Mouse (Mus musculus) cortical plate, adult 2 months (tissue): ENCODE measurements at regions not wholly inside any gene's neighbourhood (a gene's known extent, or its start where the extent isn't known, plus 50 kb on each side); places are given as distances from the start of the nearest gene placed in this dataset.

ENCODE experiments used
- H3K27ac ChIP-seq: fragments of 200-500 bp; 2 replicates; pipeline ENCODE4 v1.5.1; 2012; ENCODE audit warnings: low read length, control low read depth, inconsistent platforms; ENCODE audit not compliant: insufficient read depth
- H3K4me1 ChIP-seq: fragments of 200-500 bp; 2 replicates; pipeline ENCODE4 v1.6.1; 2011; ENCODE audit warnings: low read length; ENCODE audit not compliant: control insufficient read depth, insufficient read depth
- H3K4me3 ChIP-seq: fragments of 200-500 bp; 2 replicates; pipeline ENCODE4 v1.5.1; 2011; ENCODE audit warnings: mild to moderate bottlenecking, low read length, control low read depth; ENCODE audit not compliant: insufficient read depth
- CTCF ChIP-seq: fragments of 200-500 bp; IDR thresholded peaks from 2 replicates; pipeline ENCODE4 v1.5.1; 2011; ENCODE audit warnings: mild to moderate bottlenecking, control low read depth, low read length; ENCODE audit not compliant: insufficient read depth; ENCODE audit errors: extremely low read depth
- POLR2A ChIP-seq: fragments of 200-500 bp; IDR thresholded peaks from 2 replicates; pipeline ENCODE4 v1.6.1; 2011; ENCODE audit warnings: mild to moderate bottlenecking, low read length, control low read depth; ENCODE audit not compliant: insufficient read depth; ENCODE audit errors: extremely low read depth

DNA sequence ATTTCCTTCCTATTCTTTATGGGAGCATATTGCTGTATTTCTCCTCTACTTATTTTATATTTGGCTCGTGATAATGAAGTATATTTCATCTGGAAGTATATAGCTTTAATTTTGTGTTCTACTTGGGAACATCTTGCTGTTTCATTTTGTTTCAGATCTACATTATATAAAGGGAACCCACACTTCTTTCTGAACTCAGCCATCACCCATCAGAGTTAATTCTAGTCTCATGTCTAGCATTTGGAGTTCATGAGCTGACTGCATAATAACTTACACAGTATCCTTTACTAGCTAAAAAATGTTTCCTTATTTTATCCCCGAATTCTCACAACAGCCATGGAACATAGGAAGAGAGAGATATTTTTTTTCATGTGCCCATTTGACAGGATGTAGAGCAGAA is 413.6 kb upstream of the 4930452B06Rik start:
- Histone ChIP-seq H3K4me1 (no peaks in the 10 kb centered on the region), H3K4me3 (no peak overlapping the region), H3K27ac (no peak overlapping the region)
- TF ChIP-seq POLR2A (no peak), CTCF (no peak)

DNA sequence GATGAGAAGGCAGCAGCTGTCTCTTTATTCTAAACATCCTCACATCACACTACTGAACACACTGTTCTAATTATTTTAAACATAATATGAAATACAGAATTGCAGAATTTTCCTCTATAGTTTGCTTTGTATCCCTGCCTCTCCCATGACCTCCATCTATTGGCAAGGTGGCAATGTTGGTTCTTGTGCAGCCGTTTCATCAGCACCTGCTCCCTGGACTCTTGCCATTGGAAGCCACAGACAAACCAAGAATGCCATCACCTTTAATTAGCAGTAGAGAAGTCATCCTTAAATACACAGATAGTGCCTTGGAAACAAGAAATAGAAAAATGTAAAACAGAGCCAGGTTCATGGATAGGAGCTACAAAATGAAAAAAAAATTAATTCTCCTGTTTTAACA is 413.0 kb upstream of the 4930452B06Rik start:
- Histone ChIP-seq H3K27ac (no peak overlapping the region), H3K4me1 (no peaks in the 10 kb centered on the region), H3K4me3 (no peak overlapping the region)
- TF ChIP-seq CTCF = no peak

DNA sequence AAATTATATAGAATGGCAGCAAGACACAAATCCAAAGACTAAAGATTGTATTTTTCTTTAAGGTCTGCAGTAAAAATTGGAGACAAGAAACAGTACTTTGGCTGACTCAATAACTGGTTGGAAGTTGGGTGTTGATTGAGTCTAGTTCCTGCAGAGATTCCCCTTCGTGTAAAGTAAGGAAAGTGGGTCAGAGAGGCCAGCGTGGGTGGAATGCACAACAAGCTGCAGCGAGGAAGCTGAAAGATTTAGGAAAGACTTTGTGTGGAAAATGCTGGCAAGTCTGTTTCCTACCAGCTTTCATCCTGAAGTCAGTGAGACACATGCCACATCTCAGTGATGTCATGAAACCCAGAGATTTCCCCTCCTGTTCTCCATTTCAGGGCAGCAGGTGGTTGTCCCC is 405.1 kb upstream of the 4930452B06Rik start:
- no peak for TF ChIP-seq POLR2A
- TF ChIP-seq CTCF = no peak
- Histone ChIP-seq H3K4me1 (no peaks in the 10 kb centered on the region), H3K27ac (no peak overlapping the region), H3K4me3 (no peak overlapping the region)

DNA sequence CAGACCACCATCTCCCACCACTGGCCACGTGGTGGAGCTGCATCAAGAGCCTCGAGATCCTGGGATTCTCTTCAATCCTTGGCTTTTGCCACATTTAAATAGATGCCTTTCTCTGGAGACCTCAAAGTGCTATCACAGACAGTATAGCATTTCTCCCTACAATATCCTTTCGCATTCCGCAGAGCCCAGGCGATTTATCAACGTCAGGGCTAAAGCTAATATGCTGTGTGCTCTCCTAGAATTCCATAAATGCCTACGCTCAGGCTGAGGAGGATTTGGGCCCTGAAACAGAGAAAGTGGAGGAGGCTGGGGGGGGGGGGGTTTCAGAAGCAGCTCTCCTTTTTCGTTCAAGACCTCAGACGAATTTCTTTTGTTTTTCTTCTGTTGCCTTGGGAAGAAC is 394.0 kb upstream of the 4930452B06Rik start:
- no peak overlapping the region for H3K27ac ChIP-seq
- H3K4me3 ChIP-seq = no peak overlapping the region
- no peak for TF ChIP-seq CTCF
- no peak for TF ChIP-seq POLR2A
- no peaks in the 10 kb centered on the region for H3K4me1 ChIP-seq

DNA sequence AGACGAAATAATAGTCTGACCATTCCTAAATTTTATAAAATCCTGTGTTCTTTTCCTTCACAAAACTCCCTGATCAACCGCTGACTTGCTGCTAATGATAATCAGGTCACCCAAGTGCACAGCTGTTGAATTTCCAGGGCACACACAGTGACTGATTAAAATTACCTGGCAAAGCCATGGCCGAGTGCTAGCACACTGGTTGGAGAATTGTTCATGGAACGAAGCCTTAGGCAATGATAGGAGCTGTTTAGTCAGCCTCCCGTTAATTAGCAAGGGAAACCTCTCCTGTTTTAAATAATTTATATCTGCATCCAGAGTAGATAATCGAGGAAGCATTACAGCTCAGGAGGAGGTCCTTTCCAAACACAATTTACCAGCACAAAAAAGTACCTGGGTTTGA is 362.8 kb upstream of the 4930452B06Rik start:
- Histone ChIP-seq H3K27ac (no peak overlapping the region), H3K4me1 (no peaks in the 10 kb centered on the region), H3K4me3 (no peak overlapping the region)
- no peak for TF ChIP-seq CTCF
- TF ChIP-seq POLR2A = no peak

DNA sequence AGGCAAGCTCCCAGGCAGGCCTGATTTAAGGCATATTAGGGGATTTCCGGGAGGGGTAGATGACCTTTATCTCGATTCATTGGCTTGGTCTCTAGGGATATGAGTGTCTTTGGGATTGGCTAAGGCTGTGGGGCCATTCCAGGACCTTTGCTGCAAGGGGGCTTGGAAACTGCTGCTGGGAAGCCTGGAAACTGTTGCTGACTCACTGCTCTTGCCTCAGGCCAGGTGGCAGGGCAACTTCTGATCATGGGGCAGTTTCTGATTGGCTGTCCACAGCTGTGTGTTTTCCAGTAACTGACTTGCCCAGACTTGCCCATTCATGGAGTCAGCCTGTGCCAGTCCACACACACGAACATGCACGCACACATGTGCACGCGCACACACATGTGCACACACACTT is 349.8 kb upstream of the 4930452B06Rik start:
- Histone ChIP-seq H3K4me1 (no peaks in the 10 kb centered on the region), H3K4me3 (no peak overlapping the region), H3K27ac (no peak overlapping the region)
- no peak for TF ChIP-seq POLR2A

DNA sequence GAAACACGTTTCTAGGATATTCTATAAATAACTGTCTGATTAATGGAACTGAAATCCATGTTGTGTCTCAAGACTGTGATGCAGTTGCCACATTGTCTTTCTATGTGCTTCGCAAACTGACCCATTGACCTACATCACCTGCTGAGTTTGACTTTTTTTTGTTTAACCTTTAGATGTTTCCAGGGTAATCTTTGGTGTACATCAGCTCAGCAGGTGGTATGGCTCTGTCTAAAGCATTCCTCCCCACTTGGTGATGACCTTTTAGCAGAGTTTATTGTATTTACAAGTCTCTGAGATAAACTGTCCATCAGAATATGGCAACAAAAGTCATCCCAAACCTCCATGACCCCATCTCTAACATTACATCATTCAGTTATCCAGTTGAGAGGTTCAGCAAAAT is 337.0 kb upstream of the 4930452B06Rik start:
- TF ChIP-seq POLR2A = no peak
- no peak for TF ChIP-seq CTCF
- no peak overlapping the region for H3K27ac ChIP-seq
- H3K4me1 ChIP-seq = no peaks in the 10 kb centered on the region
- H3K4me3 ChIP-seq = no peak overlapping the region

DNA sequence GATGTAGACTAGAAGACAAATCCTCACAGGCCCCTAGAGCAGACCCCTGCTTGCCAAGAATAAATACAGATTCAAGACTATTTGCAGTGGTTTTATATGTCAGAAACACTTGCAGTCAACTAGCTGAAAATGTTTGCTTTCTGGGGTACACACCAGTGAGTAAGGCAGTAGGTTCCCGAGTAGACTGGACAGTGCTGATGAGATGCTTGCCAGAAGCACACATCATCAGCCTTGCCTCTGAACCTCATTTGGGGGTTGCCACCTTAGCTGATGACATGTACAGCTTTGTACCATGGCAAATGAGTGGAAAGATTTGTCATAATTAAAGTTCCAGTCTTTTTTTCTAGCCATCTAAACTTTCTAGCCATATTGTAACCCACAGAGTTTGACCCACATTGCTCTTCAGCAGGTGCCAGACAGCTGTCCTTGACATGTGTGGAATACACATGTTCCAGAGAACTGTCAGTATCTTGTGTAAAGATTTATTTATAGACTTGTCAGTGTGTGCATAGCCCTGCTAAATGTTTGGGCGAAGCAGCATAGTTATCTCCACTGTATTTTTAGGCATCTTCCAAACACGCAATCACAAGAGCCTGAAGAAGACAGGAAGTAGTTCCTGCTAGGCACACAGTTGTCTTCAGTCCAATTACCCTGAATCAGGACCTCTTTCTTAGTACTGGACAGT is 334.5 kb upstream of the 4930452B06Rik start:
- Histone ChIP-seq H3K4me3 (no peak overlapping the region), H3K27ac (no peak overlapping the region), H3K4me1 (no peaks in the 10 kb centered on the region)
- TF ChIP-seq CTCF = no peak
- TF ChIP-seq POLR2A = no peak

DNA sequence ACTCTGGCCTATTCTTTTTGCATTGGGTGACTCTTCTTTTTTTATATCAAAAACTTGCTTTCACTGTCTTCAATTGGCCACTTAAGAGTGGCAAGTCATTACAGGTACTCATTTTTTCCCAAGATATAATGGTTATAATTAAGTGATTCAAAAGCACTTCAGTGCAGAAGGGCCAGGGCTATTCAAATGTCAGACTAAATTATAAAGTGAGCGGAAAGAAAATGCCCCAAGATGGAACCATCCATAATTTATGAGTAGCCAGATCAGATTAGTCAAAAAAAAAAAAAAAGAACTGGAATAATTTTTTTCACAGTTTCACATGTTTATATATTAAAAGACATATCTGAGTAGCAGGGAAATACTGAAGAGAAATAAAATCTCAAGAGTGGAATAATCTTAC is 333.8 kb upstream of the 4930452B06Rik start:
- no peaks in the 10 kb centered on the region for H3K4me1 ChIP-seq
- H3K4me3 ChIP-seq = no peak overlapping the region
- TF ChIP-seq POLR2A (no peak), CTCF (no peak)
- no peak overlapping the region for H3K27ac ChIP-seq

DNA sequence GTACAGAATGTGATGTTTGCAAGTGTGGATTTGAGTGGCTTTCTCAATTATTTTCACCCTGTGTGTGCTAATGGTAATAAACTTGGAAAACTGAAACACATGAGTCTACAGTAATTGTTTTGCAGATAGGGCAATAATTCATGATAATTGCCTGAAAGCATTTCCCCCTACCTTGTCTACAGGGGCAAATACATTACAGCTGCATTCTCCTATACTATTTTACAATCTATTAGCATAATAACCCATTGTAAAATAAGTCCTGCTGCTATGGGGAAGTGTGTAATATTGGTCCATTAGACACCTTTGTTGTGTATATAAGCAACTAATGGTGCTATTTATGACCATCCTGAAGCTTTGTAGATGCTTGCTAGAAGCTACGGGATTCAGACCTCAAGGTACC is 327.4 kb upstream of the 4930452B06Rik start:
- H3K4me3 ChIP-seq = no peak overlapping the region
- H3K27ac ChIP-seq = no peak overlapping the region
- no peaks in the 10 kb centered on the region for H3K4me1 ChIP-seq
- TF ChIP-seq CTCF = no peak
- TF ChIP-seq POLR2A = no peak
